Comparison of ENCODE assay signal across 8 mouse cellular contexts in the genomic region with DNA sequence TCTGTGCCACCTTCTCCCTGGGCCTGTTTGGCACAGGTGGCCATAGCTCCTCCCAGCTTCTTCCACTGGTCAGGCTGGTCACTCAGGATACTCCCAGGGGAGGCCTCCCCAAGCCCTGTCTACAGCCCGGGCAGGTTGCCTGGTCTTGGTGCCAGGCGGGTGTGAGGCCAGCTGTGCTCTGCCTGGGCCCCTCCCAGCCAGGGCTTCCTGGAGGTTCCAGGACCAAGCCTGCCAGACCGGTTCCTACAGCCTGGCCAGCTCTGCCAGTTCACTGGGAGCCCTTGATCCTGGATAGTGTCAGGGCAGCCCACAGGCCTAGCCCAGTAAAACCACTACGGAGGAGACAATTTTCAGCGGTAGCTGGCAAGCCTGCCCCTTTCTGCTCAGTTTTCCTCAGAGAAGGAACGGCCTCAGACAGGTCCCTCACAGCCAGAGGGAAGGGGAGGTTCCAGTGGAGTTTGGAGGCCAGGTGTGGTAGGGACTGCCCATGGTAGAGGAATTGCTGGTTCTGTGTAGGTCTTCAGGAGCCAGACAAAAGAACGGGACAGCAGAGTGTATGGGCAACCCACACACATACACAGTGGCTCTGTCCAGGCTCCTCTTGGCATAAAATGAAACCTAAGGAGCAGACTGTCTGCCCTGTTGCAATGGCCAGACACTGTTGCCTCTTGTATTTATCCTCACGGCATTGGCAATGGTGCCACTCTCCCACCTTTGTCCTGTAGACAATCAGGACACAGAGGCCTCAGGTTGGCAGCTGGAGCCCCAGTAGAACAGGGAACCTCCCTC.
DNase-seq lines count a peak whose midpoint lies in the region; ATAC-seq and TF ChIP-seq lines count a peak whose summit lies in the region.

No protein-coding gene starts in this region.

- no peak for TF ChIP-seq CTCF in gastrocnemius, adult 2 months (IDR thresholded peaks at IDR 0.05)
- no peak for TF ChIP-seq CTCF in kidney, adult 2 months (conservative IDR thresholded peaks at IDR 0.05; ENCODE audit: insufficient read depth, insufficient read length, low read depth, low read length)
- no peak for TF ChIP-seq CTCF in thymus, adult 2 months (IDR thresholded peaks at IDR 0.05; ENCODE audit: borderline replicate concordance, control insufficient read depth, extremely low read depth, insufficient read depth, low read length, poor library complexity)

- TF ChIP-seq POLR2A in kidney, adult 2 months (IDR thresholded peaks at IDR 0.05; ENCODE audit: low read depth, low read length), result no peak
- no peak for TF ChIP-seq POLR2A in thymus, adult 2 months (IDR thresholded peaks at IDR 0.05; ENCODE audit: control insufficient read depth, extremely low read depth, insufficient read depth, low read length, poor library complexity)

- H3K9ac ChIP-seq in forebrain, embryonic 11.5 days (ENCODE audit: low read length), result no peak overlapping the region
- H3K9ac ChIP-seq in forebrain, embryonic 15.5 days (replicated peaks), result no peak overlapping the region

- no peaks in the 10 kb centered on the region for H3K9me3 ChIP-seq in forebrain, embryonic 11.5 days (ENCODE audit: control insufficient read depth, low read length)
- H3K9me3 ChIP-seq in forebrain, embryonic 15.5 days, result no peaks in the 10 kb centered on the region

- H3K27me3 ChIP-seq in forebrain, embryonic 11.5 days (ENCODE audit: control insufficient read depth, insufficient read depth, low read length), result peaks cover 2% of the 10 kb centered on the region; the same call in 1 of the 2 replicates
- H3K27me3 ChIP-seq in forebrain, embryonic 15.5 days, result no peaks in the 10 kb centered on the region
- H3K27me3 ChIP-seq in kidney, adult 2 months (replicated peaks; ENCODE audit: control insufficient read depth, insufficient read depth, low read length), result no peaks in the 10 kb centered on the region
- no peaks in the 10 kb centered on the region for H3K27me3 ChIP-seq in thymus, adult 2 months (ENCODE audit: control insufficient read depth, insufficient read depth, low read length)

- H3K4me2 ChIP-seq in forebrain, embryonic 11.5 days (ENCODE audit: low read depth, low read length, severe bottlenecking), result no peak overlapping the region
- H3K4me2 ChIP-seq in forebrain, embryonic 15.5 days (replicated peaks), result no peak overlapping the region

- peak; percentile 47 for DNase-seq in forebrain, embryonic 11.5 days (ENCODE audit: low spot score)
- DNase-seq in gastrocnemius, adult 2 months, result peak; percentile 96
- peak; percentile 96 for DNase-seq in kidney, adult 2 months
- DNase-seq in lung, postnatal 25 days (ENCODE audit: low spot score), result peak; percentile 91
- no peak for DNase-seq in thymus, adult 2 months
- no peak for DNase-seq in frontal cortex, postnatal 25 days (ENCODE audit: low spot score in 2 of 2)
- DNase-seq in yolk sac, embryonic 10.5 days (ENCODE audit: low spot score), result no peak

- no peak overlapping the region for H3K27ac ChIP-seq in forebrain, embryonic 11.5 days (ENCODE audit: low read depth, low read length)
- no peak overlapping the region for H3K27ac ChIP-seq in forebrain, embryonic 15.5 days (replicated peaks)
- peak overlapping the region; percentile 93 for H3K27ac ChIP-seq in gastrocnemius, adult 2 months
- peak overlapping the region; percentile 84 for H3K27ac ChIP-seq in kidney, adult 2 months (ENCODE audit: insufficient read depth, low read depth, low read length)
- no peak overlapping the region for H3K27ac ChIP-seq in thymus, adult 2 months (ENCODE audit: control insufficient read depth, insufficient read depth, low read length)

- peaks cover 15% of the 10 kb centered on the region for H3K4me1 ChIP-seq in forebrain, embryonic 11.5 days (replicated peaks; ENCODE audit: control insufficient read depth, insufficient read depth, low read length)
- H3K4me1 ChIP-seq in forebrain, embryonic 15.5 days, result peaks cover 31% of the 10 kb centered on the region
- H3K4me1 ChIP-seq in kidney, adult 2 months (ENCODE audit: control insufficient read depth, insufficient read depth, low read length), result peaks cover 29% of the 10 kb centered on the region
- peaks cover 15% of the 10 kb centered on the region for H3K4me1 ChIP-seq in thymus, adult 2 months (replicated peaks; ENCODE audit: control insufficient read depth, insufficient read depth, low read length)

- H3K4me3 ChIP-seq in forebrain, embryonic 11.5 days (ENCODE audit: low read depth, low read length), result no peak overlapping the region
- H3K4me3 ChIP-seq in forebrain, embryonic 15.5 days, result no peak overlapping the region
- H3K4me3 ChIP-seq in gastrocnemius, adult 2 months, result no peak overlapping the region
- no peak overlapping the region for H3K4me3 ChIP-seq in kidney, adult 2 months (ENCODE audit: insufficient read depth, low read depth, low read length)
- H3K4me3 ChIP-seq in thymus, adult 2 months (ENCODE audit: control insufficient read depth, insufficient read depth, low read length), result no peak overlapping the region

- WGBS in forebrain, embryonic 11.5 days, result 82% methylated on average over 8 of the region's 8 CpGs
- WGBS in forebrain, embryonic 15.5 days, result 81% methylated on average over 8 of the region's 8 CpGs
- WGBS in kidney, adult 2 months, result 34% methylated on average over 8 of the region's 8 CpGs
- 89% methylated on average over 8 of the region's 8 CpGs for WGBS in thymus, adult 2 months

- intact Hi-C loops in gastrocnemius, adult 2 months (cut with DNase I), result loop anchor here (5.0 kb wide), 1 partner anchor 73 kb away; the partner anchor contains the start of gene Ski

- H3K36me3 ChIP-seq in forebrain, embryonic 11.5 days (ENCODE audit: control insufficient read depth, insufficient read depth, low read length), result no peaks in the 10 kb centered on the region
- no peaks in the 10 kb centered on the region for H3K36me3 ChIP-seq in forebrain, embryonic 15.5 days
- no peaks in the 10 kb centered on the region for H3K36me3 ChIP-seq in kidney, adult 2 months (ENCODE audit: control insufficient read depth, insufficient read depth, low read length)
- no peaks in the 10 kb centered on the region for H3K36me3 ChIP-seq in thymus, adult 2 months (ENCODE audit: control insufficient read depth, insufficient read depth, low read length)

- no peak for ATAC-seq in forebrain, embryonic 11.5 days (replicated peaks; ENCODE audit: low FRiP score)
- ATAC-seq in forebrain, embryonic 15.5 days (replicated peaks), result no peak

Comparison
In these comparisons a context has a peak if more than half of its experiments do, and no peak if none do; other contexts are left out.
1. DNase-seq: peak in forebrain, embryonic 11.5 days (single experiment), gastrocnemius, adult 2 months (single experiment), kidney, adult 2 months (single experiment) and lung, postnatal 25 days (single experiment); none in thymus, adult 2 months (single experiment), frontal cortex, postnatal 25 days (0 of 2) and yolk sac, embryonic 10.5 days (single experiment).
2. H3K27ac ChIP-seq: peak in gastrocnemius, adult 2 months (single experiment) and kidney, adult 2 months (single experiment); none in forebrain, embryonic 11.5 days (single experiment), forebrain, embryonic 15.5 days (single experiment) and thymus, adult 2 months (single experiment).